Mouse (Mus musculus) kidney, postnatal 14 days (tissue): Measurements from ENCODE around the gene Gm42791.

Experiments
- DNase-seq: peaks from one replicate; pipeline ENCODE4 v3.0.0; 2022; ENCODE audit warnings: mixed read lengths

Gm42791 gene

DNA sequence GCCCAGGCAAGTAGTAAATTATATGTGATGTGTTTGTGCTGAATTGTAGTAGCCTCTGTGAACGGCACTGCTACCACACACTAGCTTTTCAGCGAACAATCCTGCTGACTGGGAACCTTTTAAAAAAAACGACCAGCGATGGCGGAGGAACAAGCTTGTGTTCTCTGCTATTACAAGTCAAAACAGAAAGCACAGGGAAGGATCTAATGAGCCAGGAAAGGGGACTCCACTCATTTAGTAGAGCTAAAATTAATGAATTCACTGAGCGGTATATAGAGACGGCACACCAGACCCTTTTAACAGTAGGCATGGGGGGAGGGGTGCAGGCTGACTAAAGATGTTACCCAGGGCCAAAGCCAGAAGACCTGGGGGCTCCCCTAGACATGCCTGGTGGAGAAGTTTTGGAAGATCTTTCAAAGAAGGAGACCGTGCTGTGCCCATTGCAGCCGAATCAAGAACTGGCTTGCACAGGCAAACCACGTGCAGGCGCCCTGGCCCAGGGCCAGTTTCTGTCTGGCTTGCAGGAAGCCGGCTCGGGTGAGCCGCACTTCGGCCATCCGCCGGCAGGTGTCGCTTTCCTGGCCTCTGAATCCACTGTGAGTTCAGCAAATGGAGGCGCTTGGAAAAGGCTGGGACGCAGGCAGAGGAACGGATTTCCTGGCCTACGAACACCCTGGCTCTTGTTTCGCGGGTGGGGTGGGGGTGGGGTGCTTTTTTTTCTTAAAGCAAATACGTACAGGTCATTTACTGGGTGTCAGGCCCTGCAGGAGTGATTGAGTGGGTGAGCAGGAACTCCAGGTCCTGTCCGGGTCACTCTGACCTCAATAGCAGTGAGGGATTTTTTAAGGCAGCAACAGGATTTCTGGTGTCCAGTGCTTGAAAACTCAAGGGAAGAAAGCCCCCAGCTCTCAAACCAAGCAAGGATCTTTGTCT lies 11.7 kb upstream of the Gm42791 start:
- peak; percentile 100 for DNase-seq

DNA sequence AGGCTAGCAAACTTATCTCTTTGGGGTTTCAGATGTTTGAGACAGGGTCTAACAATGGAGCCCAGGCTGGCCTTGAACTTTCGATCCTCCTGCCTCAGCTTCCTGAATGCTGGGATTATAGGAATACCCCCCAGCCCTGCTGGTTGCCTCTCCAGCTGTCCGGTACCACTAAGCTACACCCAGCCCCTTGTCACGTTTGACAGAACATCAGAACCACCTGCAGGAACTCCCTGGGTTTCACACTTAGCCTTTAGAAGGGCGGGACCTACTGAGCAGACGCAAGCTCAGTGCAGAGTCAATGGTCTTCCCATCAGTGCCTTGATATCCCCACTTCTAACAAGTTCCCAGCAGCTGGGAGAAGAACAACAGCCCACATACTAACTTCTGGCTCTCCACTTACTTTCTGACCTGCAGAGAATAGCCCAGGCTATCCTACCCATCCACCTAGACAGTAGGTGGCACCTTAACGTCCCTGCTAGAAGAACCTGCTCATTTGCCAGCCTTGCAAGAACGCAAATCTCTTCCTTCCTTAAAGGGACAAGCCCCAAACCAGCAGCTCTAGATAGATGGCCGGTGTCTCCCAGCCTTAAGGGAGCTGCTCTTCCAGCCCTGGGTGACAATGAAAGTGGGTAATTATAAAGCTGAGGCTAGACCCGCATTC lies 10.9 kb upstream of the Gm42791 start:
- no peak for DNase-seq

- no peak for DNase-seq
Measured at GRCm38 (mm10) chr5:149005083-149005482, 10.1 kb upstream of the Gm42791 start.

- no peak for DNase-seq
Measured at GRCm38 (mm10) chr5:149003137-149003536, 8.2 kb upstream of the Gm42791 start.

DNA sequence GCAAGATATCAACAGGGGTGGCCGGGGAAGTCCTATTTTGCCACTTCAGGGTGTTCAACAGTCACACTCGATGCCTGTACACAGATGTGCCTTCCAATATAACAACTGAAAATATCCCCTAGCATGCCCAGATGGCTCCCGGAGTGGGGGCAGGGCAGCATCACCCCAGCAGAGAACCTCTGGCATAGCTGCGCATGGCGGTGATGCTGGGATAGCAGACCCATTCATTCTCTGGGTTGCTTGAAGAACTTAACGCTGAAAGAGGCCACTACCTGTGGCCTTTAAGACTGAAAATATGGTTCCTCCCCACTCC lies 7.8 kb upstream of the Gm42791 start:
- DNase-seq: peak; percentile 53

- DNase-seq: peak; percentile 66
Measured at GRCm38 (mm10) chr5:149002034-149002802, 7.3 kb upstream of the Gm42791 start.

DNA sequence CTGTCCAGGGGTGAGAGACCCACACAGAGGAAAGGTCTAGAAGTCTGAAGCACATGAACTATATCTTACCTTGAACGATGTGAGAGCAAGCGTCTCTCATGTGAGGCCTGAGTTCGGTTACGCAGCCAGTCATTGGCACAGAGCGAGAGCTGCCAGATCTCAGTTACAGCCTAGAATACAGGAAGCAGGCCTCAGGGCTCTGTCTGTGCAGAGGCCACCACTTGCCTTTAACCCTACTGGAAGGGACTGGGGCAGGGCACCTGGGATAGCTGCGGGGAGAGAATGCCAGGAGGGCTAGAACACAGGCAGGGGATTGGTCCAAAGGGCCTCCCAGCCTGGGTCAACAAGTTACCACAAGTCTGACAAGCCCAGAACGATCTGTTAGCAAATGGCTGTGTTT lies 4.9 kb upstream of the Gm42791 start:
- DNase-seq: no peak

DNA sequence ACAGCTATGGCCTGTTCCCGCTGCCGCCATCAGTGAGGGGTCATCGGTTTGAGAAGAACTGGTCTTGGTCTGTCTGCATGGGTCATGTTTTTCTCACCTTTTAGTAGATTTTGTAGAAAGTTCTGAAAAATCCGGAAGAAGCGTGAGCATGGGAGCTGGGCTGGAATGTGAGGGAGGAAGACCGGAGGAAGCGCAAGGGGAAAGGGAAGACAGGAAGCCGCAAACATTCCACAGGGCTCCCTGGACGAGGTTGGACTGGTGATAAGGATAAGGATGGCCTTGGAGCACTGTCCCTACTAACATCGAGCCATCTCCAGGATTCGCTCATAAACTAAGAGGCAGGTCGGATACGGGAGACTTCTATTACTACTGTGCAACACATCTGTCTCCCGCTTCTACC lies 3.6 kb upstream of the Gm42791 start:
- no peak for DNase-seq

DNA sequence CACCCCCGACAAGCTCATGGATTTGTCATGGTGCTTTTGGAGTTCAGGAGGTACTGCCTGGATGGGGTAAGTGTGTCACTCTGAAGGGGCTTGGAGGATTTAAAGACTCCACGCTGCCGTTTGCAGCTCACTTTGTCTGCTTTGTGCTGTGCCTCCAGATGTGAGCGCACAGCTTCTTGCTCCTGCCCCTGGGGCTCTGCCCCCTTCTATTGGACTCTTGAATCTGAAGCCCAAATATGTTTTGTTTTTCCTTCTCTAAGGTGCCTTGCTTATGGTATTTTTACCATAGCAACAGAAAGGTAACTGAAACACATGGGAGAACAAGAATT lies 1.7 kb upstream of the Gm42791 start:
- DNase-seq: no peak

- DNase-seq: no peak
Measured at GRCm38 (mm10) chr5:148995962-148996708, 1.2 kb upstream of the Gm42791 start.

DNA sequence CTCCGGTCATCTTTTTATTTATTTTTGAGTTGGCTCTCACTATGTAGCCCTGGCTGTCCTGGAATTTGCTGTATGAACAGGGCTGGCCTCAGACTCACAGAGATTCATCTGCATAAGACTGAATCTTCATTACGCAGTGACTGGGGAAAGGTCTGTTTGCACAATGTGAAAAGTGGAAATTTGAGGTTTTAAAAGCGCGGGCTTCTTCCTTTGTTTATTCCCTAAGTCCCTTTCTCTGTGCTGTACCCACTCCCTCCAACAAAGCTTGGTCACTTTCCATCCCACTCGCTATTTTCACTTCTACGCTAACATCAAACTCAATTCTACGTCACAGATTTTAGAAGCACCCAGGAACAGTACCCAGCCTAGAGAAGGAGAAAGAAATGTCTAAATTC lies 639 bp downstream of the Gm42791 start:
- DNase-seq: no peak

DNA sequence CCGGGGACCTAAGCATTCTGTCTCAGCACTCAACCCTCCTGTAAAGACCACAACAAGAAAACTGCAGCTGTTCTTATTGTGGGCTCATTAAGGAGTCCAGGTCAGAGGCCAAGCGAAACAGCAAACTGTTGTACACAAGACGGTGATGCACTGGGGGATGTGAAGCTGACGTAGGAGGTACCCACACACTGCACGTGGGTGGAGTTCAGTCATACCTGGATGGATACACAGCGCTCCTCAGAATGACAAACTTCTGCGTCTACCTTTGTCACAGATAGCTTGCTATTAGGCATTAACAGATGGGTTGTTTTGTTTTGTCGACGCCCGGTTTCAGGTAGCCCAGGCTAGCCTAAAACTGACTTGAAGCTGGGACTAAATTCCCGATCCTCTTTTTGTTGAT lies 2.3 kb downstream of the Gm42791 start:
- no peak for DNase-seq

DNA sequence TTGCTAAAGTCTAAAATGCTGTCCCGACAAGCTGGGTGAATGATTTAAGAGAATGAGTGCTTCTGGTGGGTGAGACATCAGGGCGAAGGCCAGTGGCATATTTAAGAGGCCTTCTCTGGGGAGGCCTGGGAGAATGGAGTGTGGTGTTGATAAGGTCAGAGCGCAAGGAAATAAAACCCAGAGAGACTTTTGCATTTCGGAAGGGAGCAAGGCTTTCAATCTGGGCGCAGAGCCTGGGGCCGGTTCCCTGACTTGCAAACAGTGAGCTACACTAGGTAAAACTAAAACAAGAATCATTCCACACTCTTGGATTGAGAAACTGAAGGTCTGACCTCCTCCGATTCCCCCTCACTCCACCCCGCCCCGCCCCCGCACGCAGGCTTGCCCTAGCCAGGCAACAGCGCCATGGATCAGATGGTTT lies 4.0 kb downstream of the Gm42791 start:
- peak; percentile 73 for DNase-seq

GRCm38 (mm10) chr5:148989480-148989879 lies 5.5 kb downstream of the Gm42791 start:
- DNase-seq: no peak

GRCm38 (mm10) chr5:148984961-148985360 lies 10.0 kb downstream of the Gm42791 start:
- DNase-seq: no peak

GRCm38 (mm10) chr5:148983696-148984095 lies 11.3 kb downstream of the Gm42791 start:
- DNase-seq: no peak

GRCm38 (mm10) chr5:148983108-148983664 lies 11.8 kb downstream of the Gm42791 start:
- no peak for DNase-seq

GRCm38 (mm10) chr5:148982396-148982795 lies 12.6 kb downstream of the Gm42791 start:
- no peak for DNase-seq

DNA sequence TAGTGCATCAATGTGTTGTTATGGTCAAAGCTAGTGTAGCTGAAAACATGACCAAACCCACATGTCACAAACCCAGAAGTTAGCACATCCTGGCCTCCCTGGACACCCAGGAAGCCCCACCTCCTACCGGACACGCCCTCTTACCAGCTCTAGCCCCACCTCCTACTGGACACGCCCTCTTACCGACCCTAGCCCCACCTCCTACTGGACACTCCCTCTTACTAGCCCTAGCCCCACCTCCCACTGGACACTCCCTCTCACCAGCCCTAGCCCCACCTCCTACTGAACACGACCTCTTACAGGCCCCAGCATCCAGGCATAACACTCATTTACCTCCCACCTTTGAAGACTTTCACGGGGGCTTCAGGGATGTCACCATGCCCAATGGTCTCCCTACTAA lies 14.3 kb downstream of the Gm42791 start:
- DNase-seq: peak; percentile 43

GRCm38 (mm10) chr5:148978458-148979165 lies 16.3 kb downstream of the Gm42791 start:
- DNase-seq: peak; percentile 82

DNA sequence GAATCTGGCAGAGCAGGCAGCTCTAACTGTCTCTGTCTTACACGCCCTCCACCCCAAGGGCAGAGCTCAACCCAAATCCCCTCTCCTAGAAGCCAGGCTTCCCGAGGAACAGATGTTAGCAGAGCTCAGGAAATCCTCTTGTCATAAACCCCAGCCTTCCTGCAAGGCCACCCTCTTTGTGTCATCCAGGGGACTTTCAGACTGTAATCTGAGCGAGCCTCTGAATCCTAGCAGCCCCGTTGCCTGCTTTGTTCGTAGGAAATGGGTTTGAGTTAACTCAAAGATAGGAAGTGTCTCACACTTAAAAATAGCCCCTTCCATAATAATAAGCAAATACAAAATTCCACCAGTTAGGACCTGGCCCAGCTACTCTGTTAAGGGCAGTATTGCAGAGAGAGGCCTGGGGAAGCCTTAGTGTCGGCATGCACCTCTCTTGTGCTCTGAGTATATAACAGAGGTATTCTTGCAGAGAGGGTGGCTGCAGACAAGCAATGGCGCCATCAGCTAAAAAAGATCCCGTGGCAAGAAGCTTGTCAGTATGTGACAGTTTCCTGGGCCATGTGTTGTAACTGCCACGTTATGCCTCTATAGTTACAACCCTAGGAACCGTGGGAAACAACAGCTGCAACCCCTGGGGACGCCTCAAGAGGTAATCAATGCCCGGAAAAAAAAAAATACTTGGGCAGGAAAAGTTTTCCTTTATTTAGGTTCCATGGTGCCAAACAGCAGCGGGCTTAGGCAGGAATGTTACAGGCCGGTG lies 17.1 kb downstream of the Gm42791 start:
- peak; percentile 61 for DNase-seq
